Mouse (Mus musculus): ENCODE data around the gene Chchd1. TPM values are rescaled to one million over a fixed set of nuclear protein-coding genes. Genes with fewer than 3 reads are reported as not detected.
"Not testable (repeated sequence)": the region's sequence is repeated elsewhere in the genome, so short reads cannot be mapped to it uniquely, and the experiment has no call there.

Gene Chchd1
- polyA plus RNA-seq, 1 experiment, result 32.1 TPM

DNA sequence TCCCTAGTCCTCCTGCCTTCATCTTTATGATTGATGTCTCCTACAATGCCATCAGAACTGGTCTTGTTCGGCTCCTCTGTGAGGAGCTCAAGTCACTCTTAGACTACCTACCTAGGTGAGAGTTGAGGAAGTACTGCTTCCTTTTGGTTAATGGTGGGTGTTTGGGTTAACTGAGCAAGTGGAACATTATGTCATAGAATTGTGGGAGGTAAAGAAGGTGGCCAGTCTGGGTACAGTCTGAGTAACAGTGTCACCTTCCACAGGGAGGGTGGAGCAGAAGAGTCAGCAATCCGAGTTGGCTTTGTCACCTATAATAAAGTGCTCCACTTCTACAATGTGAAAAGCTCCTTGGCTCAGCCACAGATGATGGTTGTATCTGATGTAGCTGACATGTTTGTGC is 13.8 kb upstream of the Chchd1 start:
- no peak for DNase-seq (ENCODE audit: low read depth)

DNA sequence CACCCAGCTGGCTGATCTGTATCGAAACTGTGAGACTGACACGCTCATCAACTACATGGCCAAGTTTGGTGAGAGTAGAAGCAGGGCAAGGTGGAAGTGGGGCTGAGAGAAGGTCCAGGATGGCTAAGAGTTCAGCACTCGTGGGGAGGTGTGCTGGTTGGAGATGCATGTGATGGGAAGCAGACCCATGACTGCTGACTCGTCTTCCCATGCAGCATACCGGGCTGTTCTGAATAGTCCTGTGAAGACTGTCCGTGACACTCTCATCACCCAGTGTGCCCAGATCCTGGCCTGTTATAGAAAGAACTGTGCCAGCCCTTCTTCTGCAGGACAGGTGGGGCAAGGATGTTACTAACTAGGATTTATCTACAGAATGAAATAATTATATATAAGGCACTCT is 11.0 kb upstream of the Chchd1 start:
- no peak for DNase-seq (ENCODE audit: low read depth)

DNA sequence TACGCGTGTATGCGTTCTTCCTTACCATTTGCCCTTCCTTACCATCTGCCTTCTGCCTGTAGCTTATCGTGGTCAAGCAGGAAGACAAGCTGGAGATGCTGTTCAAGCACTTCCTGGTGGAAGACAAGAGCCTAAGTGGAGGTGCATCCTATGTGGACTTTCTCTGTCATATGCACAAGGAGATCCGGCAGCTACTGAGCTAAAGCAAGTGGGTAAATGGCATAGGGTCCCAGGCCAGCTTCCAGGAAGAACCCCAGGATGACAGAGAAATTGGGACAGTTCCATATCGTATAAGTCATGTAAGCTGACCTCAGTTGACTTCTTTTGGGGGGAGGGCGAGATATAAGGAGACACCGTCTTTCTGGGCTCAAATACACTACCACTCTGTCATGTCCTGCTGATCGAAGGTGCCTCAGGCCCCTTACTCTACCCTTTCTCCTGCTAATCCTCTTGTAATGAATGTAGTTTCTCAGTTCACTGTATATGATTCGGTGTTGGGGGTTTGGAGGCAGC is 9.2 kb upstream of the Chchd1 start:
- DNase-seq (ENCODE audit: low read depth), result no peak

DNA sequence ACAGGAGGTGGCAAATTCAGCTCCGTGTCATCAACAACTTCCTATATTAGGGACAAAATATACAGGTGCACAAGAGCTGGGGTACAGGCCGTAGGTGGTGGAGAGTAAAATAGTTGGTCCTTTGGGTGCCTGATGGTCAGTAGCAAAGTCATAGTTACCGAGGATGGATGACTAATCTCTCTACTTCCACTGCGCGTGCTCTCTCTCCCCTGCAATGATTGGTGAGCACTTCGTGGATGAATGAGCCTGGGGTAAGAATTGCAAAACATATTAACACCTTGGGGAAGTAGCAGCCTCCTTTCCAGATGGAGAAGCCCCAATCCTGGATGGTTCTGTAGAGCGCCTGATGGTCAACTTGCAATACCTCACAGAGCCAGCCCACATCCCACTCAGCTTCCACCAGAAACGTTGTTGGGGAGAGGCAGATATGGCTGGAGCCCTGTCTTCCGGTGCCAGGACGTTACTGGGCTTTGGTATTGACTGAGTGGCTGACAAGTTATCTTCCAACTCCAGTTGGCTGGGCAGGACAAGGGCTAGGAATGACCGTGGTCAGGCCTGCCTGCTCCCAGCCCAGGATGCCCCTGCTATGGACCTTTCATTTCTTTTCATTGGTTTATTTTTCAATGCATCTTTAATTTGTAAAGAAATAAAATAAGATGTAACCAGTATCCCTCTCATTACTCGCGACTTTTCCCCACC is 8.5 kb upstream of the Chchd1 start:
- DNase-seq (ENCODE audit: low read depth), result no peak

DNA sequence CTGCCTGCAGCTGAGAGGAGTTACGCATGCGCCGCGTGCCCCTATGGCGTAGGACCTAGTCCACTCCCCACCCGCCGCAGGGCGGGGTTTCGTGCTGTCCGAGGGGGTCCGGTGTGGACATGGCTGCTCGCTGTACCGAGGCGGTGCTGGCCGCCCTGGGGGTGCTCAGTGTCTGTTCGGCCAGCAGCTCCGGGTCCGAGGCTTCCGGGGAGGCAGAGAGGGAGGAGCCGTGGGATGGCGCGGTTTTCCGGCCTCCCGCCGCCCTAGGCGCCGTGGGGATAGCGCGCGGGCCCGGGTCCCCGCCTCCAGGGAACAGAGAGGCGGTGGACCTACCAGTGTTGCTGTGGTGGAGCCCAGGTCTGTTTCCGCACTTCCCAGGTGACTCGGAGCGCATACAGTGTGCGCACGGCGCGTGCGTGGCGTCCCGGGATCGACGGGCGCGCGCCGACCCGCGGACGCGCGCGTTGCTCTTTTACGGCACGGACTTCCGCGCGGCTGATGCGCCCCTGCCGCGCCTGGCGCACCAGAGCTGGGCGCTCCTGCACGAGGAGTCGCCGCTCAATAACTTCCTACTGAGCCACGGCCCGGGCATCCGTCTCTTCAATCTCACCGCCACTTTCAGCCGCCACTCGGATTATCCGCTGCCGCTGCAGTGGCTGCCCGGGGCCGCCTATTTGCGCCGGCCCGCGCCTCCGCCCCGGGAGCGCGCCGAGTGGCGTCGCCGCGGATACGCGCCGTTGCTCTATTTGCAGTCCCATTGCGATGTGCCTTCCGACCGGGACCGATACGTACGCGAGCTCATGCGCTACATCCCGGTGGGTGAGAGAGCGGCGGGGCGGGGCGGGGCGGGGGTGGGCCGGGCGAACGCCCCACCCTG is 7.7 kb upstream of the Chchd1 start, which contains the start of gene Fut11:
Gene Fut11 (plus strand): TSS at position 85 of the 877 bp plus-strand sequence.
- DNase-seq (ENCODE audit: low read depth), result no peak

DNA sequence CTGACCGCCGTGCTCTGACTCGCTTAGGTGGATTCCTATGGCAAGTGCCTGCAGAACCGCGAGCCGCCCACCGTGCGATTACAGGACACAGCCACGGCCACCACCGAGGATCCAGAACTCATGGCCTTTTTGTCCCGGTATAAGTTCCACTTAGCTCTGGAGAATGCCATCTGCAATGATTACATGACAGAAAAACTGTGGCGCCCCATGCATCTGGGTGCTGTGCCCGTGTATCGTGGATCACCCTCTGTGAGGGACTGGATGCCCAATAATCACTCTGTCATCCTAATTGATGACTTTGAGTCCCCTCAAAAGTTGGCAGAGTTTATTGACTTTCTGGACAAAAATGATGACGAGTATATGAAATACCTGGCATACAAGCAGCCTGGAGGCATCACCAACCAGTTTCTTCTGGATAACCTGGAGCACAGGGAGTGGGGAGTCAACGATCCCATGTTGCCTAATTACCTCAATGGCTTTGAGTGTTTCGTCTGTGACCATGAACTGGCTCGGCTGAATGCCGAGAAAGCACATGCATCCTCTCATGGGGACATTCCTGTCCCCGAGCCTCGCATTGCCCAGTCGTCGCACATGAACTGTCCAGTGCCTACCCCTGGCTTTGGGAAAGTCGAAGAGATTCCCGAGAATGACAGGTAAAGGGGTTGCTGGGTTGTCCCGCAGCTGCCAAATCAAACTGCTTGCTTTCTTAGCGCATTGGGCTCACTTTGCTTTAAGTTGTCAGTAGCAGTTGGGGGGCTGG is 6.9 kb upstream of the Chchd1 start:
- no peak for DNase-seq (ENCODE audit: low read depth)

DNA sequence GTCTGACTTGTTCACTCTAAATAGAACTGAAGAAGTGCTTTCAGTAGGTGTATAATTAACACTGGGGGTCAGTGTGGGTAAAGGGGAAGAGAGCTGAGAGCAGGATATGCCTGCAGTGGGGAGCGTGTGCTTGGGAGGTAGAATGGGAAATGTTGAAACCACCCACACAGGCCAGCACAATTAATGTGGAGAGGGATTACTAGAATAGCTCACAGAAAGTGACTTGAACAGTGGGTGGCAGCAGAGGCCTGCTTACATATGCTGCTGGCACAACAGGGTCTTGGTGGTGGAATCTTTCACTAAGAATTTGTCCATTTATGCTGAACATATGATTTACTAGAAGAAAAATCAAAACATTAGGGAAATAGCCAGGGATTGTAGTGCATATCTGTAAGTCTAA is 5.8 kb upstream of the Chchd1 start:
- no peak for DNase-seq (ENCODE audit: low read depth)

DNA sequence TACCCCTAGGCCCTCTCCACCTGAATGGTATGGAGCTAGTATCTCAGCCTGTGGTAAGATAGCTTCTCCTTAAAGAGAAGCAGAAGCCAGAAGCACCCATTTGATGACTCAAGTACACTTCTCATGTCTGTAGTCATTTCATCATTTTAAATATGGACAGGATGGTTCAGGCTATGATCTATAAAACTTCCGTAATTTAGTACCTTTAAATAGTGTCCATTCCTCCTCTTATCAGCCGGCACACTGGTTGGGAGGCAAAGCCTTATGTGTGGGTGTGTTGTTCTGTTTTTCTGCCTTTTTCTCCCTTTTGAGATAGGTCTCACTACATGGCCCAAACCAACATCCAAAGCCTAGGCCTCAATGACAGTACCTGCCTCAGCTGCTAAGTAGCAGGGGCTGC is 4.3 kb upstream of the Chchd1 start:
- no peak for DNase-seq (ENCODE audit: low read depth)

DNA sequence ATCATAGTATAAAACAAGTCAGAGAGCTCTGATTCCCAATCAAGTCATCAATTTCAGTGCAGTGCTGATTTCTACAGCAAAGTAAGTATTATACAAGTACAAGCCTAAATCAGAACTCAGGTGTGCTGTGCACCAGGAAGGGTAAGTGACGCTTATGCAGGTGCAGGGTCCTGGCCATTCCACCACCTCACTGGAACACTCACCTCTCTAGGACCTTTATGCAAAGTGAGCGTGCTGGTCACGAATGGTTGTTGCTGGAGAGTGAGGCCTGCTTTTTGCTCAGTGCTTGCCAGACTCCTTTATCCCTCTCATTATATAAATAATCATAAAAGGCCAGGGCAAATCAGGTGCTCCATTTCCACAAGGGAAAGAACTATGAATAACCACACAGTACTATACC is 2.4 kb upstream of the Chchd1 start:
- DNase-seq (ENCODE audit: low read depth), result no peak

DNA sequence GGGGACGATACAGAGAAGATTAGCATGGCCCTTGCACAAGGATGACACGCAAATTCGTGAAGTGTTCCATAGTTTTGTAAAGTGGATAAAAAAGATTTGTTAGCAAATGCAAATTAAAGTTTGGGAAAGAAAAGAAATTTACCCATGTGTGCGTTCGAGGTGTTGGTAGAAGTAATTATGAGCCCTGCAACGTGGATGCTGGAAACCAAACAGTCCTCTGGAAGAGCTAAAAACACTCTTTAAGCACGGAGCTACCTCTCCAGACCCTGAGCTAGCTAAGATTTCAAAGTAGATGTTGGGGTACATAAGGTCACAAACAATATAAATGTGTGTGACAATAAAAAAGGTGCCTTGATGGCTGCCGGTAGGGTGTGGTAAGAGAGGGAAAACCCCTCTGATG is 1.3 kb upstream of the Chchd1 start:
- DNase-seq (ENCODE audit: low read depth), result no peak

DNA sequence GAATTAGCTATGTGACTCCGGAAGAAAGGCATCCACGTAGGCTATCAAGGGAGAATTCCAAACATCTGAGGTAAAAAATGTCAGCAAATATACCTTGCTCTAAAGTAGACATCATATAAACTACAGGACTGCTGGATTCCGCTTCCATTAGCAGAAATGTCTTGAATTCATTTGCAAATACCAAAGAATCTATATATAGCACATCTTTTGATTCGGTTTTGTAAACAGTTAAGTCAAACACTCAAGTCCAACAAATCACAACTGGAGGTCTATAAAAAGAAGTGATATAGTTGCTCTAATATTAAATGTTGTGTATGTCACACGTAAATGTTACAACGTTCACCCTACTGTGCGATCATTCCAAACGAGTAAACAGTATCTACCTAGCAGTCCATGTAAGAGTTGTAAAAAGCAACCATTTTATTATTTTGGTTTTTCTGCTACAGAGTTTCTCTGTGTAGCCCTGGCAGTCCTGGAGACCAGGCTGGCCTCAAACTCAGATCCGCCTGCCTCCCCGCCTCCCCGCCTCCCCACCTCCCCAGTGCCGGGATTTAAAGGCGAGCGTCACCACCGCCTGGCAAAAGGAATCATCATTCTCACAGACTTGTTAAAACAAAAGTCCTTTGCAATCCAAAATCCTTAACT is 588 bp upstream of the Chchd1 start:
- DNase-seq (ENCODE audit: low read depth), result no peak

DNA sequence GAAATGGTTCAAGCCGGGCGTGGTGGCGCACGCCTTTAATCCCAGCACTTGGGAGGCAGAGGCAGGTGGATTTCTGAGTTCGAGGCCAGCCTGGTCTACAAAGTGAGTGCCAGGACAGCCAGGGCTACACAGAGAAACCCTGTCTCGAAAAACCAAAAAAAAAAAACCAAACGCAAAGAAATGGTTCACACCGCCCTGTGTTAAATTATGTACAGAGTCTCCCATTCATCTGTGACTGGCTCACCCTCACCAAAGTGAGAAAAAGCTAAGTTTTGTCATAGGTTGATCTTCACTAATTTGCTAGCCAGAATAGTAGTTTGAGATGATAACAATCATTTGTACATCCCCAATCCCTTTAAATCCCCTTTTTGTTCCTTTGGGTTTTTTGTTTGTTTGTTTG is 655 bp downstream of the Chchd1 start:
- DNase-seq (ENCODE audit: low read depth), result not testable (repeated sequence)

DNA sequence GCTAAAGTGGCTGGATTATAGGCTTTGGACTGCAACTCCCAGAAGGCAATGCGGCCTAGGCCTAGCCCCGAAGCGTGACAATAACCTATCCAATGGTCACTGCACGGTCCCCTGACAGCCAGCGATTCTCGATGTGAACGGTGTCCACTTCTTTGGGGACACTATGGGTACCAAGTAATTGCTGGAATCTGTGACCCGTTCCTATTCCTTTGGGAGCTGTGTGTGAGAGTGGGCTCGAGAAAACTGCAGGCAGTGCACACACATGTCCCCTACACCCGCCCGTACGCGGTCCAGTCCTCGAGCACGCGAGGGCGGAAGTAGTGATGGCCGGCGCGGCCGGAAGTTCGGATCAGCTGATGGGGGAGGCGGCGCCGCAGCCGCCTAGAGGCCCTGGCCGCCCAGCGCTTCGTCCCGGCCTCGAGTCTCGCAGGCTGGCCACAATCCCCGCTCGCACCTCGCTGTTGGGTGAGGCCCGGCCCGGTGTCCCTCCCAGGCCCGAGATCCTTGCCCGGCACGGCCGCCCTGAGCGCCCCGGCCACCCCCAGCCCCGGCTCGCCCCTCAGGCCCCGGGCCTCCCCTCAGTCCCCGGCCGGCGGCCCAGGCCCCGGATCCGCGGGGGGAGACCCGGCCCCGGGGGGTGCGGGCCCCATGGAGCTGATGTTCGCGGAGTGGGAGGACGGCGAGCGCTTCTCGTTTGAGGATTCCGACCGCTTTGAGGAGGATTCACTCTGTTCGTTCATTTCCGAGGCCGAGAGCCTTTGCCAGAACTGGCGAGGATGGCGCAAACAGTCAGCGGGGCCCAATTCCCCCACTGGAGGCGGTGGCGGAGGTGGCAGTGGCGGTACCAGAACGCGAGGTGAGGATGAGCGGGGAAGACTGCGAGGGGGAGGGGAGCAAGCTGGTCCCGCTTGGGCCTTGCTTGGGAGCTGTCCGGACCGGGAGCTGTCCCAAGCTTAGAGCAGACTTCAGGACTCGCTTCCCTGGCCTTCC is 4.7 kb downstream of the Chchd1 start, which contains the start of gene Zswim8:
Gene Zswim8 (plus strand): TSS at position 352 of the 990 bp plus-strand sequence.
- no peak for DNase-seq (ENCODE audit: low read depth)

DNA sequence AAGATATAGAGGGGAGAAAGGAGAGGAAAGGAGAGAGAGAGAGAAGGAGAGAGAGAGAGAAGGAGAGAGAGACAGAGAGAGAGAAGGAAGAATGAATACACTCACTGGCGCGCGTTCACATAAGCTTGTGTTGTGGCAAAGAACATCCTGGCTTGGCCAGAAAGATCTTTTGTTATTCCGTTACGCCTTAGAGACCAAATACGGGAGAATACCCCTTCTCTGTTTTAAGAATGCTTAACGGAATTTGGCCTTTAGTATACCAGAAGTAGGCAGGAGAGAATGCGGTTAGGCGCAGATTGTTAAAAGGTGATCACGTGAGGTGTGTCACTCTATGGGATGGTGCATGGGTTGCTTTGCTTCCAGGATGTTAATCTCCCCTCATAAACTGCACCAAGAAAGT is 5.4 kb downstream of the Chchd1 start:
- no peak for DNase-seq (ENCODE audit: low read depth)

DNA sequence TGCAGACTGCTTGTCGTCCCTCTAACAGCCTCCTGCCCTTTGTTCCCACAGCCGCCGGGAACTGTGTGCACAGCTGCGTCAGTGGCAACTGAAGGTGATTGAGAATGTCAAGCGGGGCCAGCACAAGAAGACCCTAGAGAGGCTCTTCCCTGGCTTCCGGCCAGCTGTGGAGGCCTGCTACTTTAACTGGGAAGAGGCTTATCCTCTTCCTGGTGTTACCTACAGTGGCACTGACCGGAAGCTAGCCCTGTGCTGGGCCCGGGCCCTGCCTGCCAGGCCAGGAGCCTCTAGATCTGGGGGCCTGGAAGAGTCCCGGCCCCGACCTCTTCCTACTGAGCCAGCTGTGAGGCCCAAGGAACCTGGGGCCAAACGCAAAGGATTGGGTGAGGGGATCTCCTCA is 11.0 kb downstream of the Chchd1 start:
- no peak for DNase-seq (ENCODE audit: low read depth)

DNA sequence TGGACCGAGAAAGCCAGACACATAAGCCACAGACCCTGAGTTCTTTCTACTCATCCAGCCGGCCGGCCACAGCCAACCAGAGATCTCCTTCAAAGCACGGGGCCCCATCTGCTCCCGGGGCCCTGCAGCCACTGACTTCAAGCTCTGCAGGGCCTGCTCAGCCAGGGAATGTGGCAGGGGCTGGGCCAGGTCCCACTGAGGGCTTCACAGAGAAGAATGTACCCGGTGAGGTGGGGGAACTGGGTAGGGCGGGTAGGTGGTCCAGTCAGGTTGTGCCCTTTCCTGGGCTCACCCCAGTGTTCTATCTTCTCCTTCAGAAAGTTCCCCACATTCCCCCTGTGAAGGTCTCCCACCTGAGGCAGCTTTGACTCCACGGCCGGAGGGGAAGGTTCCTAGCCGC is 15.6 kb downstream of the Chchd1 start:
- DNase-seq (ENCODE audit: low read depth), result no peak

DNA sequence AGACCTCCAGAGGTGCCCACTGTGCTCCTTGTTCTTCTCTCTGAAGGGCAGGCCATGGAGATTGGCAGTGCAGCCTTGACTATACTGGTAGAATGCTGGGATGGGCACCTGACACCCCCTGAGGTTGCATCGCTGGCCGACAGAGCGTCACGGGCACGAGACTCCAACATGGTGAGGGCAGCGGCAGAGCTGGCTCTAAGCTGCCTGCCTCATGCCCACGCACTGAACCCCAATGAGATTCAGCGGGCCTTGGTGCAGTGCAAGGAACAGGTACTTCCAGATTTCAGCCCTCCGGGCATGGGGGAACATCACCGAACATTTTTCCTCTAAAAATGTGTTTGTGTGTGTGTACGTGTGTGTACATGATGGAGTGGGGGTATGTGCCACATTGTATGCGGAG is 17.0 kb downstream of the Chchd1 start:
- no peak for DNase-seq (ENCODE audit: low read depth)

DNA sequence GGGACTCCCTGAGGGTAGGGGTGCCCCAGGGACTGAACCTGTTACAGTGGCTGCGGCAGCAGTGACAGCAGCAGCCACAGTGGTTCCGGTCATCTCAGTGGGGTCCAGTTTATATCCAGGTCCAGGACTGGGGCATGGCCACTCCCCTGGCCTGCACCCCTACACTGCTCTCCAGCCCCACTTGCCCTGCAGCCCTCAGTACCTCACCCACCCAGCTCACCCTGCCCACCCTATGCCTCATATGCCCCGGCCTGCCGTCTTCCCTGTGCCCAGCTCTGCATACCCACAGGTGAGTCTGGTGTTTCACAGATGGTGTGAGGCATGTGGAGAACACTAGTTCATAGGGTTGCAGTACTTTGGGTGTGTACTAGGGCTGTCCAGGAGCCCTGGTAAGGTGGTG is 18.6 kb downstream of the Chchd1 start:
- no peak for DNase-seq (ENCODE audit: low read depth)

DNA sequence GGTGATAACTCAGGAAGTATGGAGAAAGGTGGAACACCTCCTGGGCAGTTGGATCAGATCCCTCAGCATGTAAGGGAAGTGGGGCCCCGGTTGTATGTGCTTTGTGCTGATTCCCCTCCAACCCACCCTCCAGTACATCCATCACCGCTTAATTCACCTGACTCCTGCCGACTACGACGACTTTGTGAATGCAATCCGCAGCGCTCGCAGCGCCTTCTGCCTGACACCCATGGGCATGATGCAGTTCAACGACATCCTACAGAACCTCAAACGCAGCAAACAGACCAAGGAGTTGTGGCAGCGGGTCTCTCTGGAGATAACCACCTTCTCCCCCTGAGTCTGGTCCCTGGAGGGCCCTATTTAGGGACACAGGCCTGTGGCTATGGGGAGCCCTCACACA is 20.2 kb downstream of the Chchd1 start:
- DNase-seq (ENCODE audit: low read depth), result no peak

DNA sequence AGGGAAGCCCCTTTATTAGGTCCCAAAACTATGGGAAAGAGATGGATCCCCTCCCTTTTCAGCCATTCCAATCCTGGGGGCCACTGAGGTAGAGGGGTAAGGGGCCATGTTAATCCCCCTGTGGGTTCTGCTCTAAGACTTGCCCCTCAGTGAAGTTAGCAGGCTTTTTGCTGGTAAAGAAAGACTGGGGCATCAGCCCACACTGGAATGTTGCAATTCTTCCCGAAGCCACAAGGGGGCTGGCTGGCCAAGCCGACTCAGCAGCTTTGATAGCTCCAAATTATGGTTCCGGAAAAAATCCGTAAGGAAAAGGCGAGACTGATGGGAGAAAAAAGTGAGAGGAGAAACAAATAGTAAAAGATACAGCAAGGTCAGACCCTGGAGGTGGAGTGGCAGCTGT is 21.2 kb downstream of the Chchd1 start:
- DNase-seq (ENCODE audit: low read depth), result no peak

Data from gonadal fat pad, adult 2 months (tissue).